Mouse (Mus musculus) CH12.LX (cell line): ENCODE measurements around the gene Npy4r. TPM values are rescaled to one million over a fixed set of nuclear protein-coding genes. Genes with fewer than 3 reads are reported as not detected.

Experiments used
- DNase-seq: peaks from one replicate; pipeline ENCODE4 v3.0.0-alpha.2; 2013; ENCODE audit errors: extremely low read depth
- H3K27ac ChIP-seq: 2 replicates; pipeline ENCODE4 v1.5.1; 2012; ENCODE audit warnings: low read depth, mild to moderate bottlenecking, control low read depth, moderate library complexity; ENCODE audit not compliant: insufficient read depth
- H3K27me3 ChIP-seq: replicated peaks from 2 replicates; pipeline ENCODE3; 2012; ENCODE audit warnings: inconsistent platforms
- H3K36me3 ChIP-seq, 2 experiments: replicated peaks in 1 of 2; 2 replicates each; pipeline versions ENCODE3 to v1.6.1; 2012; ENCODE audit warnings: inconsistent platforms in 1 of 2, low read length in 1 of 2, mild to moderate bottlenecking in 1 of 2, mixed read lengths in 1 of 2, moderate library complexity in 1 of 2; ENCODE audit not compliant: control insufficient read depth in 1 of 2, insufficient read depth in 1 of 2
- H3K4me1 ChIP-seq, 2 experiments: 2 replicates each; pipeline ENCODE4 v1.6.1; 2012; ENCODE audit warnings: inconsistent platforms in 1 of 2, moderate library complexity in 1 of 2; ENCODE audit not compliant: insufficient read depth in 2 of 2, control insufficient read depth in 1 of 2
- H3K4me2 ChIP-seq: 2 replicates; pipeline ENCODE4 v1.6.1; 2012; ENCODE audit warnings: low read depth, mild to moderate bottlenecking, control low read depth; ENCODE audit not compliant: poor library complexity, insufficient read depth, severe bottlenecking
- H3K4me3 ChIP-seq, 3 experiments: fragments of 150-350 bp in 1 of 3; sonication (generic) in 1 of 3; replicated peaks in 1 of 3; 2 replicates each; pipeline versions ENCODE3 to v1.5.1; 2011 to 2012; ENCODE audit warnings: low read depth in 2 of 3, low read length in 2 of 3, mild to moderate bottlenecking in 2 of 3, moderate library complexity in 2 of 3, control low read depth in 1 of 3, improper control_type of control experiment in 1 of 3, inconsistent platforms in 1 of 3, mixed read lengths in 1 of 3; ENCODE audit not compliant: poor library complexity in 1 of 3
- H3K79me2 ChIP-seq: replicated peaks from 2 replicates; pipeline ENCODE4 v1.6.1; 2012; ENCODE audit warnings: mild to moderate bottlenecking, moderate library complexity; ENCODE audit not compliant: control insufficient read depth, poor library complexity, insufficient read depth, severe bottlenecking; ENCODE audit errors: extremely low read depth
- H3K9ac ChIP-seq: 2 replicates; pipeline ENCODE4 v1.6.1; 2012; ENCODE audit warnings: low read depth, mild to moderate bottlenecking, control low read depth, moderate library complexity; ENCODE audit not compliant: insufficient read depth
- H3K9me3 ChIP-seq: replicated peaks from 2 replicates; pipeline ENCODE3; 2012; ENCODE audit warnings: low read length, inconsistent platforms, mixed read lengths
- CHD2 ChIP-seq: IDR thresholded peaks from 2 replicates; pipeline ENCODE4 v1.6.1; 2011; ENCODE audit warnings: low read length, improper control_type of control experiment
- E2F4 ChIP-seq: IDR thresholded peaks from 2 replicates; pipeline ENCODE4 v1.6.1; 2011; ENCODE audit warnings: low read depth, low read length, improper control_type of control experiment; ENCODE audit not compliant: insufficient replicate concordance
- ELF1 ChIP-seq: IDR thresholded peaks from 2 replicates; pipeline ENCODE4 v1.6.1; 2014; ENCODE audit warnings: low read depth, mild to moderate bottlenecking, inconsistent platforms, low read length, improper control_type of control experiment
- EP300 ChIP-seq: IDR thresholded peaks from 2 replicates; pipeline ENCODE4 v1.6.1; 2011; ENCODE audit warnings: low read length, improper control_type of control experiment
- GABPA ChIP-seq: IDR thresholded peaks from 2 replicates; pipeline ENCODE4 v1.6.1; 2012; ENCODE audit warnings: low read depth, low read length, improper control_type of control experiment, inconsistent platforms; ENCODE audit not compliant: insufficient replicate concordance
- HCFC1 ChIP-seq: IDR thresholded peaks from 2 replicates; pipeline ENCODE4 v1.6.1; 2012; ENCODE audit warnings: low read depth, mild to moderate bottlenecking, inconsistent platforms, low read length, improper control_type of control experiment
- IRF4 ChIP-seq: IDR thresholded peaks from 2 replicates; pipeline ENCODE4 v1.6.1; 2014; ENCODE audit warnings: low read depth, mild to moderate bottlenecking, inconsistent platforms, low read length, improper control_type of control experiment
- JUN ChIP-seq: IDR thresholded peaks from 2 replicates; pipeline ENCODE4 v1.6.1; 2011; ENCODE audit warnings: low read depth, mild to moderate bottlenecking, low read length, improper control_type of control experiment, moderate library complexity; ENCODE audit not compliant: insufficient read depth
- JUND ChIP-seq: conservative IDR thresholded peaks from 2 replicates; pipeline ENCODE4 v1.6.1; 2011; ENCODE audit warnings: low read depth, low read length, improper control_type of control experiment
- KAT2A ChIP-seq: IDR thresholded peaks from 2 replicates; pipeline ENCODE4 v1.6.1; 2012; ENCODE audit warnings: low read length, improper control_type of control experiment, inconsistent platforms; ENCODE audit not compliant: insufficient replicate concordance
- MAFK ChIP-seq: IDR thresholded peaks from 2 replicates; pipeline ENCODE4 v1.6.1; 2011; ENCODE audit warnings: low read length, improper control_type of control experiment; ENCODE audit not compliant: insufficient replicate concordance
- MAX ChIP-seq: IDR thresholded peaks from 2 replicates; pipeline ENCODE4 v1.6.1; 2011; ENCODE audit warnings: low read length, improper control_type of control experiment
- MXI1 ChIP-seq: IDR thresholded peaks from 2 replicates; pipeline ENCODE4 v1.6.1; 2011; ENCODE audit warnings: mild to moderate bottlenecking, low read depth, low read length, improper control_type of control experiment
- NELFE ChIP-seq: IDR thresholded peaks from 2 replicates; pipeline ENCODE4 v1.6.1; 2011; ENCODE audit warnings: low read depth, low read length, improper control_type of control experiment
- PAX5 ChIP-seq: IDR thresholded peaks from 2 replicates; pipeline ENCODE4 v1.6.1; 2012; ENCODE audit warnings: low read length, inconsistent platforms, mixed read lengths
- POLR2AphosphoS2 ChIP-seq: IDR thresholded peaks from 2 replicates; pipeline ENCODE4 v1.6.1; 2011; ENCODE audit warnings: low read depth, low read length, improper control_type of control experiment
- RAD21 ChIP-seq: IDR thresholded peaks from 2 replicates; pipeline ENCODE4 v1.6.1; 2011; ENCODE audit warnings: low read depth, mild to moderate bottlenecking, low read length, improper control_type of control experiment, moderate library complexity
- SIN3A ChIP-seq: IDR thresholded peaks from 2 replicates; pipeline ENCODE4 v1.6.1; 2012; ENCODE audit warnings: low read length, improper control_type of control experiment, inconsistent platforms
- UBTF ChIP-seq: IDR thresholded peaks from 2 replicates; pipeline ENCODE4 v1.6.1; 2012; ENCODE audit warnings: low read depth, mild to moderate bottlenecking, inconsistent platforms, low read length, improper control_type of control experiment, moderate library complexity
- USF1 ChIP-seq: IDR thresholded peaks from 2 replicates; pipeline ENCODE4 v1.6.1; 2014; ENCODE audit warnings: low read depth, mild to moderate bottlenecking, inconsistent platforms, low read length, improper control_type of control experiment
- USF2 ChIP-seq: conservative IDR thresholded peaks from 2 replicates; pipeline ENCODE4 v1.6.1; 2011; ENCODE audit warnings: low read depth, low read length, improper control_type of control experiment
- ZC3H11A ChIP-seq: IDR thresholded peaks from 2 replicates; pipeline ENCODE4 v1.6.1; 2012; ENCODE audit warnings: low read depth, mild to moderate bottlenecking, inconsistent platforms, low read length, improper control_type of control experiment
- ZMIZ1 ChIP-seq: IDR thresholded peaks from 2 replicates; pipeline ENCODE4 v1.6.1; 2012; ENCODE audit warnings: low read depth, mild to moderate bottlenecking, inconsistent platforms, low read length, improper control_type of control experiment
- ZNF384 ChIP-seq: IDR thresholded peaks from 2 replicates; pipeline ENCODE4 v1.6.1; 2012; ENCODE audit warnings: low read depth, low read length, improper control_type of control experiment, inconsistent platforms
- dilution Hi-C: fragments of 300-500 bp; cut with MboI; formaldehyde crosslinking; loops from 2 replicates; pipeline ENCODE4 v1.14.3; 2020; ENCODE audit warnings: low sequenced_read_pairs; ENCODE audit not compliant: extremely low pct_unique_long_range_greater_than_20kb, extremely low pct_ligation_motif_present
- in situ Hi-C: fragments of 300-500 bp; cut with MboI; formaldehyde crosslinking; loops from 3 replicates; pipeline ENCODE4 v1.14.3; 2019; ENCODE audit warnings: low sequenced_read_pairs, low pct_ligation_motif_present, low pct_unique_long_range_greater_than_20kb, mixed read lengths
- polyA plus RNA-seq: library from polyadenylated mRNA; unstranded; fragments of >175 nt; gene quantifications from 2 replicates; pipeline ENCODE4 v1.2.1, GENCODE M21; 2012; ENCODE audit warnings: low read depth; ENCODE audit not compliant: insufficient read length
- total RNA-seq, 2 experiments: library from RNA; depleted of rRNA; stranded (reverse); fragments of 300-350 nt in 1 of 2; fragments of >200 nt in 1 of 2; gene quantifications; 2 replicates each; pipeline ENCODE4 v1.2.3; 2012 to 2014

The Npy4r gene
- total and polyA plus RNA-seq, 3 experiments = 0.04 TPM; not detected in 2

DNA sequence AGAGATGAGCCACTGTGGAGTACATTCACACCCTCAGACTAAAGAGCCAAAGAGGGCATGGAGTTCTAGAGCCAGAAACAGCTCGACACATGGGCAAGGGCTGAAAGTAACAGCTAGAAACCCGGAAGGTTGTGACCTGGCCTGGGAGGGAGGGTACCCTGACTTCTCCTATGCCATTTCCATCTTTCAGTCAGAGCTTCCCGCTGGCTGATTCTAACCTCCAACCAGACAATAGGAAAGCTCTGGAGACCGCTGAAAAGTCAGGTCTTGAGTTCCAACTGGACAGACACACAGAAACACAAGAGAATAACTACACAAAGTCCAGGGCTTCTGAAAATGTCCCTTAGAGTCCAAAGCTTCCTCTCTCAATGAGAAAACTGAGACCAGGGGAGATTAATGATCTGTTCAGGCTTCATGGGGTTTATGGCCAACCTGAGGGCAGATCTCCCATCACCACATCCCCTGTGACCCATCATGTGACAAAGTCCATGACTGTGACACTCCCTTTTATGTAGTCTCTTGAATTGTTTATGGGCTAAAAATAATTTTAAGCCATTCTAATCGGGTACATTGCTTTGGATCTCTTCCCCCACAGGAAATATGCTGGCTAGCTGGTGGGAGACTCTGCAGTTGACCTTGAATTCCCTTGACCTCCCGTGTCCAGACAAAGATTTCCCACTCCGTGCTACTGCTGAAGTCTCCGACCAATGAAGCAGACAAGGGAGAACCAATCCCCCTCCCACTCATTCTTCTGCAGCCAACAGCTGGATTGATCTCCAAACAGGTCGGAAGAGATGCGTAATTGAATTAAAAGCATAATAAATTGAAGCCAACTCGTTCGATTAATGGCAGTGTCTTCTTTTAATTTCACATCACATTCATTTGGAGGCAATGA, 32.0 kb downstream of the Npy4r start:
- TF ChIP-seq RAD21 (no peak), ZMIZ1 (no peak), JUN (no peak), E2F4 (no peak), JUND (no peak)
- in situ Hi-C loops (no loop called here), dilution Hi-C loops (no loop called here)
- H3K4me2 ChIP-seq = no peak overlapping the region
- no peak overlapping the region for H3K4me3 ChIP-seq
- H3K36me3 ChIP-seq = no peaks in the 10 kb centered on the region
- no peak overlapping the region for H3K9ac ChIP-seq
- no peak overlapping the region for H3K27ac ChIP-seq
- no peaks in the 10 kb centered on the region for H3K4me1 ChIP-seq
- H3K27me3 ChIP-seq = peaks cover 3% of the 10 kb centered on the region
- DNase-seq = no peak
- no peaks in the 10 kb centered on the region for H3K79me2 ChIP-seq
- no peaks in the 10 kb centered on the region for H3K9me3 ChIP-seq

DNA sequence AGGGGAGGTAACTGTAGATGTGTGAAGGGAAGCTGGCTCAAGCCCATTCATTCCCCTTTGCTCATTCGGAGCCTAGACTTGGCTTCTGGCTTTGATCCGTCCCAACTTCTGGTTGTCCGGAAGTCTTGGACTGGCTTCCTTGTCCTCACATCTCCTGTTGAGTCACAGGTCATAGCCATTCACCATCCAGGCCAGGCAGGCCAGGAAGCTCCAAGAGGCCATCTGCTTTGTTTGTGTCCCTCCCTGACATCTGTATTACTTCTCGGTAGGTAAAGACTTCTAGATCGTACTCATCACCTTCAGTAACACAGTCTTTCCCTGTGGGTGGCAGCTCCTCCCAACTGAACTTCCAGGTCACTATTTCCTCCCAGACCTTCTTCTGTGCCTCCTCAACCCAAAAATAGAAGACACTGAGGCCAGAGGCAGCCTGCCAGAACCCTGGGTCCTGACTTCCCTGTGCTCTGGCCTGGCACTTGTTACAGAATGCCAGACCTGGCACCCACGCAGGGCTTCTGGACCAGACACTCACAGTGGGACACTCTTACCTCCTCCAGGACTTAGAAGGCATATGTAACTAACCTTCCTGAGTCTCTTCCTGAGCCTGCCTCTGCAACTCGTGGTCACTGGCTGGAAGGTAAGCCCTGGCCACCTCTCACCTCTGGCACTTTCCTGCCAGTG, 33.1 kb downstream of the Npy4r start:
- Histone ChIP-seq H3K9ac (no peak overlapping the region), H3K27ac (no peak overlapping the region), H3K9me3 (no peaks in the 10 kb centered on the region), H3K4me3 (no peak overlapping the region), H3K27me3 (peaks cover 3% of the 10 kb centered on the region), H3K4me2 (no peak overlapping the region), H3K4me1 (no peaks in the 10 kb centered on the region), H3K36me3 (no peaks in the 10 kb centered on the region), H3K79me2 (no peaks in the 10 kb centered on the region)
- dilution Hi-C loops = no loop called here
- in situ Hi-C loops = no loop called here
- no peak for DNase-seq
- no peak for TF ChIP-seq EP300
- TF ChIP-seq UBTF = no peak
- TF ChIP-seq NELFE = no peak
- TF ChIP-seq USF1 = no peak
- TF ChIP-seq USF2 = no peak
- TF ChIP-seq MAX = no peak
- no peak for TF ChIP-seq MAFK
- TF ChIP-seq ELF1 = no peak
- no peak for TF ChIP-seq GABPA
- TF ChIP-seq KAT2A = no peak
- TF ChIP-seq JUN = no peak
- no peak for TF ChIP-seq PAX5
- TF ChIP-seq SIN3A = no peak
- no peak for TF ChIP-seq IRF4
- no peak for TF ChIP-seq CHD2
- no peak for TF ChIP-seq HCFC1
- no peak for TF ChIP-seq MXI1
- no peak for TF ChIP-seq POLR2AphosphoS2
- no peak for TF ChIP-seq ZC3H11A
- TF ChIP-seq ZNF384 = no peak
